Mouse (Mus musculus): ENCODE results near the gene Gm2a.

Gene Gm2a

GRCm38 (mm10) chr11:55131077-55131742 is 33.3 kb downstream of the Gm2a start:
- peak; percentile 83 for DNase-seq (ENCODE audit: low spot score)

GRCm38 (mm10) chr11:55131946-55132345 is 34.0 kb downstream of the Gm2a start:
- no peak for DNase-seq (ENCODE audit: low spot score)

GRCm38 (mm10) chr11:55133204-55133603 is 35.3 kb downstream of the Gm2a start:
- no peak for DNase-seq (ENCODE audit: low spot score)

- no peak for DNase-seq (ENCODE audit: low spot score)
Observed at GRCm38 (mm10) chr11:55134407-55134806, 36.5 kb downstream of the Gm2a start.

GRCm38 (mm10) chr11:55134871-55135270 is 37.0 kb downstream of the Gm2a start:
- DNase-seq (ENCODE audit: low spot score): no peak

GRCm38 (mm10) chr11:55136770-55137547 is 39.0 kb downstream of the Gm2a start:
- peak; percentile 95 for DNase-seq (ENCODE audit: low spot score)

GRCm38 (mm10) chr11:55137646-55138045 is 39.7 kb downstream of the Gm2a start:
- no peak for DNase-seq (ENCODE audit: low spot score)

GRCm38 (mm10) chr11:55141502-55141901 is 43.6 kb downstream of the Gm2a start:
- no peak for DNase-seq (ENCODE audit: low spot score)

- DNase-seq (ENCODE audit: low spot score): no peak
Observed at GRCm38 (mm10) chr11:55144011-55144410, 46.1 kb downstream of the Gm2a start.

- no peak for DNase-seq (ENCODE audit: low spot score)
Observed at GRCm38 (mm10) chr11:55146855-55147254, 48.9 kb downstream of the Gm2a start.

GRCm38 (mm10) chr11:55147423-55147822 is 49.5 kb downstream of the Gm2a start:
- DNase-seq (ENCODE audit: low spot score): no peak

GRCm38 (mm10) chr11:55148461-55148860 is 50.5 kb downstream of the Gm2a start:
- DNase-seq (ENCODE audit: low spot score): no peak

GRCm38 (mm10) chr11:55151608-55152007 is 53.7 kb downstream of the Gm2a start, which contains the start of gene Slc36a3:
Gene Slc36a3, minus strand, starts transcription at chr11:55151708.
- no peak for DNase-seq (ENCODE audit: low spot score)

- no peak for DNase-seq (ENCODE audit: low spot score)
Observed at GRCm38 (mm10) chr11:55154398-55155069, 56.6 kb downstream of the Gm2a start.

- peak; percentile 23 for DNase-seq (ENCODE audit: low spot score)
Observed at GRCm38 (mm10) chr11:55155070-55155421, 57.1 kb downstream of the Gm2a start.

- DNase-seq (ENCODE audit: low spot score): peak; percentile 84
Observed at GRCm38 (mm10) chr11:55158785-55159359, 61.0 kb downstream of the Gm2a start.
